Mouse (Mus musculus) ZHBTc4 (cell line): ENCODE measurements around the gene Prkg2.
A peak's percentile ranks its signal among the peaks of the same experiment; 100 is the strongest.

Experiments used
- DNase-seq: peaks from one replicate; pipeline ENCODE4 v3.0.0-alpha.2; 2011; ENCODE audit warnings: low read depth, low spot score

Prkg2 gene

GRCm38 (mm10) chr5:98975877-98976672, 61.1 kb downstream of the Prkg2 start:
- no peak for DNase-seq

GRCm38 (mm10) chr5:98966679-98967078, 70.5 kb downstream of the Prkg2 start:
- no peak for DNase-seq

GRCm38 (mm10) chr5:98965139-98965538, 72.0 kb downstream of the Prkg2 start:
- DNase-seq, result no peak

GRCm38 (mm10) chr5:98964367-98964766, 72.8 kb downstream of the Prkg2 start:
- DNase-seq, result no peak

GRCm38 (mm10) chr5:98962472-98962871, 74.7 kb downstream of the Prkg2 start:
- no peak for DNase-seq

GRCm38 (mm10) chr5:98955576-98955975, 81.6 kb downstream of the Prkg2 start:
- DNase-seq, result no peak

GRCm38 (mm10) chr5:98953386-98953785, 83.8 kb downstream of the Prkg2 start:
- peak; percentile 14 for DNase-seq

- no peak for DNase-seq
Measured at GRCm38 (mm10) chr5:98951566-98951965, 85.6 kb downstream of the Prkg2 start.

- DNase-seq, result no peak
Measured at GRCm38 (mm10) chr5:98950495-98951092, 86.6 kb downstream of the Prkg2 start.

GRCm38 (mm10) chr5:98949784-98950183, 87.4 kb downstream of the Prkg2 start:
- DNase-seq, result no peak

GRCm38 (mm10) chr5:98946656-98947055, 90.5 kb downstream of the Prkg2 start:
- DNase-seq, result no peak

- no peak for DNase-seq
Measured at GRCm38 (mm10) chr5:98946117-98946620, 91.0 kb downstream of the Prkg2 start.

- DNase-seq, result no peak
Measured at GRCm38 (mm10) chr5:98943776-98944175, 93.4 kb downstream of the Prkg2 start.

GRCm38 (mm10) chr5:98940731-98941130, 96.4 kb downstream of the Prkg2 start:
- no peak for DNase-seq

GRCm38 (mm10) chr5:98939631-98940208, 97.4 kb downstream of the Prkg2 start:
- DNase-seq, result no peak

GRCm38 (mm10) chr5:98939116-98939515, 98.0 kb downstream of the Prkg2 start:
- no peak for DNase-seq

GRCm38 (mm10) chr5:98937879-98938278, 99.3 kb downstream of the Prkg2 start:
- DNase-seq, result no peak

GRCm38 (mm10) chr5:98936650-98937049, 100.5 kb downstream of the Prkg2 start:
- no peak for DNase-seq

- no peak for DNase-seq
Measured at GRCm38 (mm10) chr5:98935930-98936329, 101.2 kb downstream of the Prkg2 start.

GRCm38 (mm10) chr5:98922921-98923320, 114.2 kb downstream of the Prkg2 start:
- no peak for DNase-seq

- peak; percentile 78 for DNase-seq
Measured at GRCm38 (mm10) chr5:98921608-98922007, 115.5 kb downstream of the Prkg2 start.

GRCm38 (mm10) chr5:98918716-98919115, 118.4 kb downstream of the Prkg2 start:
- DNase-seq, result peak; percentile 71

- DNase-seq, result peak; percentile 46
Measured at GRCm38 (mm10) chr5:98902339-98902738, 134.8 kb downstream of the Prkg2 start.
